Mouse (Mus musculus): Measurements from ENCODE around the gene Gpx3. TPM values are rescaled to one million over a fixed set of nuclear protein-coding genes. Genes with fewer than 3 reads are reported as not detected.
"Not testable (repeated sequence)": the region's sequence is repeated elsewhere in the genome, so short reads cannot be mapped to it uniquely, and the experiment has no call there.

The Gpx3 gene
- polyA plus RNA-seq, 1 experiment from 2014 or later, result 89.6 TPM

DNA sequence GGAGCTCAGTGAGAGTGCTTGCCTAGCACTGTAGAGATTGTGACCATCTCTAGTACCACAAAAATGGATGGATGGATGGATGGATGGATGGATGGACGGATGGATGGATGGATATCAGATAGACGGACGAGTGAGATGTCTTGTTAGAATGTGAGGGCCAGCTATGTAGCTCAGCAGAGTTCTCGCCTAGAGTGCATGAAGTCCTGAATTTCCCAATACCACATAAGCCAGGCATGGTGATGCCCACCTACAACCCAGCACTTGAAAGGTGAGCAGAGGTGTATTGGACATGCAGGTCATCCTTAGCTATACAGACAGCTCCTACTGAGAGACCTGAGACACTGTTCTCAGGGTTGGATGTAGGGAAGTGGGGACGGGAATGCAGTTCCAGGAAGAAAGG is 10.9 kb upstream of the Gpx3 start:
- no peak overlapping the region for H3K4me3 ChIP-seq (ENCODE audit: low read depth, low read length)
- DNase-seq (ENCODE audit: low spot score) (no peak), ATAC-seq (replicated peaks; ENCODE audit: low FRiP score) (no peak)
- H3K4me1 ChIP-seq (replicated peaks; ENCODE audit: control insufficient read depth, insufficient read depth, low read length), result no peaks in the 10 kb centered on the region
- no peaks in the 10 kb centered on the region for H3K27me3 ChIP-seq (replicated peaks; ENCODE audit: control insufficient read depth, insufficient read depth, low read length)
- no peak overlapping the region for H3K4me2 ChIP-seq
- H3K36me3 ChIP-seq (ENCODE audit: control insufficient read depth, insufficient read depth, low read length), result no peaks in the 10 kb centered on the region
- WGBS, result 73% methylated on average over 5 of the region's 5 CpGs
- no peak overlapping the region for H3K27ac ChIP-seq (ENCODE audit: low read depth, low read length)
- H3K9me3 ChIP-seq (ENCODE audit: control insufficient read depth, low read length), result no peaks in the 10 kb centered on the region
- no peak overlapping the region for H3K9ac ChIP-seq (ENCODE audit: low read depth, low read length)

DNA sequence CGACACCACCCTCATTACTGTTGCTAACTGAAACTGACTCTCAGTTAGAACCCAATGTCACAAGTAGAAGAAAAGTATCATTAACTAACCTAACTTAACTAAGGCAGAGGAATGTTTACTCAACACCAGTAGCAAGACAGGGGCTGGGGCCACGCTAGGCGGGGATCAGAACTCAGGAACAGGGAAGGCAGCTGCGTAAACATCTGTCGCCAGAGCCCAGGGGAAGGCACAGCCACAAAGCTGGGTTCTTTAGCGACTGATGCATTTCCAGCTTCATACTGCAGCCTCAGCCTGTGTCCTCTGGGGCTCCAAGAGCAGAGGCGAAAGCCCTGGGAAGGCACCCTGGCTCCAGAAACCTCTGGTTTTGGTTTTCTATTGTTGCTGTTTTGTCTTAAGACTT is 10.2 kb upstream of the Gpx3 start:
- 57% methylated on average over 7 of the region's 7 CpGs for WGBS
- no peak for ATAC-seq (replicated peaks; ENCODE audit: low FRiP score)
- H3K27ac ChIP-seq (ENCODE audit: low read depth, low read length), result no peak overlapping the region

DNA sequence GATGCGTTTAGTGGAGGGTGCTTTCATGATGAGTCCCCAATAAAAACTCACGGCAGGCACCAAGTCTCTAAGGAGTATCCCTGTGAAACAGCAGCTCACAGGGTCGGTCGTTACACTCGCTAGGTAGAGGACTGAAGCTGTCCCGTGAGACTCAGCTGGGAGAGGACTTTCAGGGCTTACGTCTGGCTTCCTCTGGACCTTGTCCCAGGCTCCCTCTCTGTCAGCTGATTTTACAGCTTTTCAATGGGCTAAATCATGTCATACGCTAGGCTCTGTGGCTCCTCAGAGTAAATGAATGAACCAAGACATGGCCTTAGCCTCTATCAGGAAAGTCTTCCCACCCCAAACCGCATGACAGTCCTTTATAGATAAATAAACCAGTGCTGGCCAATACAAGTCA is 7.7 kb upstream of the Gpx3 start:
- Histone ChIP-seq H3K4me3 (ENCODE audit: low read depth, low read length) (no peak overlapping the region), H3K27ac (ENCODE audit: low read depth, low read length) (no peak overlapping the region), H3K9me3 (ENCODE audit: control insufficient read depth, low read length) (no peaks in the 10 kb centered on the region), H3K4me2 (no peak overlapping the region), H3K36me3 (ENCODE audit: control insufficient read depth, insufficient read depth, low read length) (no peaks in the 10 kb centered on the region), H3K4me1 (replicated peaks; ENCODE audit: control insufficient read depth, insufficient read depth, low read length) (no peaks in the 10 kb centered on the region), H3K9ac (ENCODE audit: low read depth, low read length) (no peak overlapping the region), H3K27me3 (replicated peaks; ENCODE audit: control insufficient read depth, insufficient read depth, low read length) (no peaks in the 10 kb centered on the region)
- DNase-seq (ENCODE audit: low spot score) (no peak), ATAC-seq (replicated peaks; ENCODE audit: low FRiP score) (no peak)
- 78% methylated on average over 9 of the region's 9 CpGs for WGBS

More for the DNA sequence above, 10.2 kb upstream of the Gpx3 start:
- no peaks in the 10 kb centered on the region for H3K9me3 ChIP-seq (ENCODE audit: control insufficient read depth, low read length)
- H3K36me3 ChIP-seq (ENCODE audit: control insufficient read depth, insufficient read depth, low read length), result no peaks in the 10 kb centered on the region
- H3K27me3 ChIP-seq (replicated peaks; ENCODE audit: control insufficient read depth, insufficient read depth, low read length), result no peaks in the 10 kb centered on the region
- H3K4me3 ChIP-seq (ENCODE audit: low read depth, low read length), result no peak overlapping the region
- no peak overlapping the region for H3K4me2 ChIP-seq
- H3K9ac ChIP-seq (ENCODE audit: low read depth, low read length), result no peak overlapping the region
- H3K4me1 ChIP-seq (replicated peaks; ENCODE audit: control insufficient read depth, insufficient read depth, low read length), result no peaks in the 10 kb centered on the region
- DNase-seq (ENCODE audit: low spot score), result no peak

DNA sequence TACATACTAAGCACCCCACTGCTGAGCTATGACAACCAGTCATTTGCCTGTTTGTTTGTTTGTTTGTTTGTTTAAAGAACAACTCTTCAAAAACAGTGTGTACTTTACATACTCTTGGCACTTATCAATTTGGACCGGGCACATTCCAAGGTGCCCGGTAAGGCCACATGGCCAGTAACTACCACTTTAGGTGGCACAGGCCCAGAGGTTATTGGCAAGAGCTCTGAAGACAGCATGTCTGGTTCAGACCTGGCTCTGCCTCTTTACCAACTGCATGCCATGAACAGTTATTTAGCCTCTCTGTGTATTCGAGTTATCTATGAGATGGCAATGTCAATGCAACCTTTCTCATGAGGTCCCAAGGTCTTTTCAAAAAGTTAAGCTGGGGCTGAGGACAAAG is 5.6 kb upstream of the Gpx3 start:
- H3K27ac ChIP-seq (ENCODE audit: low read depth, low read length); H3K4me2 ChIP-seq; H3K4me3 ChIP-seq (ENCODE audit: low read depth, low read length); H3K36me3 ChIP-seq (ENCODE audit: control insufficient read depth, insufficient read depth, low read length); H3K9ac ChIP-seq (ENCODE audit: low read depth, low read length); H3K27me3 ChIP-seq (replicated peaks; ENCODE audit: control insufficient read depth, insufficient read depth, low read length); ATAC-seq (replicated peaks; ENCODE audit: low FRiP score); H3K4me1 ChIP-seq (replicated peaks; ENCODE audit: control insufficient read depth, insufficient read depth, low read length); H3K9me3 ChIP-seq (ENCODE audit: control insufficient read depth, low read length); DNase-seq (ENCODE audit: low spot score): not testable (repeated sequence)
- WGBS, result 78% methylated on average over 3 of the region's 3 CpGs

DNA sequence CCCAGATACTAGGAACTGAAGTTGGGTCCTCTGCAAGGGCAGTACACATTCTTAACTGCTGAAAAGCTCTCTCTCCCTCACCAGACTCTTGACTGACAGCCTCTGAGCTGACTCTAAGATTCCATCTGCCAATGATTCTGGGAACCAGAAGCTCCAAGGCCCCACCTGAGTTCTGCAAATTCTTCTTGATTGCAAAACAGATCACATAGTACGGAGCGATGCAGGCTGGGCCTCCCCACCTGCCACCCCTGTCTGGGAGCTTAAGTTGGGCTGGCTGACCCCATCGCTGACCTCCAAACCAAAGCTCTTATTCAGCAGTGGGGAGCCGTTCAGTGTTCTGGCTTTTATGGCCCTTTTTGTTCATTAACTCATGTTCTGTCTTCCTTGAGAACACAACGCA is 4.8 kb upstream of the Gpx3 start:
- Histone ChIP-seq H3K9ac (ENCODE audit: low read depth, low read length) (no peak overlapping the region), H3K36me3 (ENCODE audit: control insufficient read depth, insufficient read depth, low read length) (no peaks in the 10 kb centered on the region), H3K4me1 (replicated peaks; ENCODE audit: control insufficient read depth, insufficient read depth, low read length) (no peaks in the 10 kb centered on the region; the same call in 1 of the 2 replicates), H3K4me3 (ENCODE audit: low read depth, low read length) (no peak overlapping the region), H3K4me2 (no peak overlapping the region), H3K9me3 (ENCODE audit: control insufficient read depth, low read length) (no peaks in the 10 kb centered on the region), H3K27ac (ENCODE audit: low read depth, low read length) (no peak overlapping the region), H3K27me3 (replicated peaks; ENCODE audit: control insufficient read depth, insufficient read depth, low read length) (no peaks in the 10 kb centered on the region)
- ATAC-seq (replicated peaks; ENCODE audit: low FRiP score) (no peak), DNase-seq (ENCODE audit: low spot score) (no peak)
- 69% methylated on average over 5 of the region's 5 CpGs for WGBS

DNA sequence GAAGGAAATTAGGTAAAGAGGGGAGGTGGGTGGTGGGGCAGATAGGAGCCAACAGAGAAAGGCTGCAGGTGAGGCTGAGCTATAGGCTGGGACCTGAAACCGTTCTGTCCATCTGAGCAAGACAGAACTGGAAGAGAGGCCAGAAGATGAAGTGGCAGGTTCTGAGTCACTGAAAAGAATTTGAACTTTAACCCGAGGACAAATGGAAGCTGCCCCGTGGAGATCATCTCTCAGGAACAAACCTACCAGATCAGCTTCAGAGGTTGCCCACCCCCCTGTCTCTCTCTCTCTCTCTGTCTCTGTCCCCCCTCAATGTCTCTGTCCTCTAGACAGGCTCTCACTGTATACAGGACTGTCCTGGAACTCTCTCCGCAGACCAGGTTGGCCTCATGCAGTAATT is 2.6 kb upstream of the Gpx3 start:
- Histone ChIP-seq H3K4me1 (replicated peaks; ENCODE audit: control insufficient read depth, insufficient read depth, low read length) (peaks cover 16% of the 10 kb centered on the region), H3K4me2 (no peak overlapping the region), H3K4me3 (ENCODE audit: low read depth, low read length) (no peak overlapping the region), H3K27ac (ENCODE audit: low read depth, low read length) (no peak overlapping the region), H3K36me3 (ENCODE audit: control insufficient read depth, insufficient read depth, low read length) (no peaks in the 10 kb centered on the region), H3K27me3 (replicated peaks; ENCODE audit: control insufficient read depth, insufficient read depth, low read length) (no peaks in the 10 kb centered on the region), H3K9me3 (ENCODE audit: control insufficient read depth, low read length) (no peaks in the 10 kb centered on the region), H3K9ac (ENCODE audit: low read depth, low read length) (no peak overlapping the region)
- DNase-seq (ENCODE audit: low spot score) (no peak), ATAC-seq (replicated peaks; ENCODE audit: low FRiP score) (no peak)
- 69% methylated on average over 4 of the region's 4 CpGs for WGBS

DNA sequence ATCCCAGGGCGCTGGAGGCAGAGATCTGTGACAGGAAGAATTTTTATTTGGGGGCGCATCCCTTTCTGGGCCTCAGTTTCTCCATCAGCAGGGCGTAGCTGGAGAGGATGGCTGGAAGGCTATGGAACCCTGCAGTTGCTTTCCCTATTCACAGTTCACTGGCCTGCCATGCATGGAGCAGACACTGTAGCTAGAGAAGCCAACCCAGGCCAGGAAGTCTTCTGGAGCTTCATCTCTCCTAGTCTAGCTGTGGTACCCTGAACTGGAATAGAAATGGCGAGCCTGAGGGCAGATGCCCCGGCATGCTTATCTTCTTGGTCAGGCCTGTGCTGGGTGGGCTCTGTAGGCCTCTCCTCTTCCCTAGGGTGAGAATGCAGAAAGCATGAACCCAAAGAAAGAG is 1.1 kb downstream of the Gpx3 start:
- peak overlapping the region; percentile 77 for H3K4me2 ChIP-seq
- H3K27ac ChIP-seq (ENCODE audit: low read depth, low read length), result no peak overlapping the region
- H3K27me3 ChIP-seq (replicated peaks; ENCODE audit: control insufficient read depth, insufficient read depth, low read length), result no peaks in the 10 kb centered on the region
- H3K36me3 ChIP-seq (ENCODE audit: control insufficient read depth, insufficient read depth, low read length), result no peaks in the 10 kb centered on the region; the same call in 1 of the 2 replicates
- 63% methylated on average over 5 of the region's 5 CpGs for WGBS
- DNase-seq (ENCODE audit: low spot score) (no peak), ATAC-seq (replicated peaks; ENCODE audit: low FRiP score) (no peak)
- no peak overlapping the region for H3K9ac ChIP-seq (ENCODE audit: low read depth, low read length)
- H3K9me3 ChIP-seq (ENCODE audit: control insufficient read depth, low read length), result no peaks in the 10 kb centered on the region
- peak overlapping the region; percentile 50 for H3K4me3 ChIP-seq (ENCODE audit: low read depth, low read length)
- H3K4me1 ChIP-seq (replicated peaks; ENCODE audit: control insufficient read depth, insufficient read depth, low read length), result peaks cover 16% of the 10 kb centered on the region

DNA sequence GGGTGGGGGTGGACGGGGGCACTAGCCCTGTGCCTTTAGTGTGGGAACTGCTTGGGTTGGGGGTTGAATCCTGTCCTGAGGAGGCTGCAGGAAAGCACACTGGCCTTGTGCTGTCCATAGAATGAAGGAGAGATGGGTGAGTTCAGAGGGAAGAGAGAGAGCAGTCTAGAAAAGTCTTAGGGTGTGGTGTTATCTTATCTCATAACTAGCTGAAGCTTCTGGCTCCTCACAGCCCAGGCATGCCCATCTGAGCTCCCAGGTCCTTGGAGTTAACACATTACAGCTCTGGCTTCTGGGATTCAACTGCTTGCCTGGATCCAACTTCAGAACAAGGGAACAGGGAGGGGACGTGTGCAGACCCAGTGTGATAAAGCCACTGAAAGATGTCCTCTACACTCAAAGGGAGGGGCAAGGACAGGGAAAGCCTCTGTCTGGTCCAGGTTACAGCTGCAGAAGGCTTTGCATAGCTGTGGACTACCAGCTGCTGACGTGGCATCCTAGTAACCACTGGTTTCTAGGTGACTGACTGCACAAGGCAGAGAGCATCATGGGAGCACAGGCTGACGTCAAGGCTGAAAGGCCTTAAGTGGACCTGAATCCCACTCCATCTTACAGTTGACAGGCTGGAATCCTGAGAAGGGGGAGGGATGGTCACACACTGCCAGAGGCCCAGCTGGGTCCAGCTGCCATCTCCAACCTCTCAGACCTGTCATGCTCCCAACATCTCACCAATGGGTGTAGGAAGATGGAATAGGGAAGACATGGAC is 1.9 kb downstream of the Gpx3 start:
- H3K9ac ChIP-seq (ENCODE audit: low read depth, low read length), result no peak overlapping the region
- no peaks in the 10 kb centered on the region; the same call in 1 of the 2 replicates for H3K36me3 ChIP-seq (ENCODE audit: control insufficient read depth, insufficient read depth, low read length)
- no peaks in the 10 kb centered on the region for H3K9me3 ChIP-seq (ENCODE audit: control insufficient read depth, low read length)
- no peaks in the 10 kb centered on the region for H3K27me3 ChIP-seq (replicated peaks; ENCODE audit: control insufficient read depth, insufficient read depth, low read length)
- ATAC-seq (replicated peaks; ENCODE audit: low FRiP score) (0 out of 2 replicates have a peak, but pooled peaks have one; percentile 35), DNase-seq (ENCODE audit: low spot score) (no peak)
- H3K4me1 ChIP-seq (replicated peaks; ENCODE audit: control insufficient read depth, insufficient read depth, low read length), result peaks cover 16% of the 10 kb centered on the region
- 43% methylated on average over 4 of the region's 4 CpGs for WGBS
- H3K27ac ChIP-seq (ENCODE audit: low read depth, low read length), result no peak overlapping the region
- H3K4me3 ChIP-seq (ENCODE audit: low read depth, low read length), result no peak overlapping the region
- peak overlapping the region; percentile 77; the same call in 1 of the 2 replicates for H3K4me2 ChIP-seq

DNA sequence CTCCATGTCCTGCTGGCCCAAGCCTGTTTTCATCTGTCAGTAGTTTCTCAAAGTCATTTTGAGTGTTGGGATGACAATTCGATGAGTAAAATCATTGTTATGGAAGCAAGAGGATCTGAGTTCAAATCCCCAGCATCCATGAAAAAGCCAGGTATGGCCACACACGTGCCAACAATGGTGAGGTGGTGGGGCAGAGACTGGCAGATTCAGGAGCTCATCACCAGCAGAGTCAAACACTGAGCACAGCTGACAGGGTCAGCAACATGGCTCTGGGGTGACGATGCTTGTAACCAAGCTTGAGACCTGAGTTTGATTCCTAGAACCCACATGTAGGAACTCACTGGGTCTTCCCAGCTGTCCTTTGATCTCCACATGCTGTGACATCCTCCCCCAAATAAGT is 2.8 kb downstream of the Gpx3 start:
- peaks cover under 1% of the 10 kb centered on the region; the same call in 1 of the 2 replicates for H3K36me3 ChIP-seq (ENCODE audit: control insufficient read depth, insufficient read depth, low read length)
- peaks cover 16% of the 10 kb centered on the region for H3K4me1 ChIP-seq (replicated peaks; ENCODE audit: control insufficient read depth, insufficient read depth, low read length)
- H3K4me3 ChIP-seq (ENCODE audit: low read depth, low read length), result no peak overlapping the region
- ATAC-seq (replicated peaks; ENCODE audit: low FRiP score) (no peak), DNase-seq (ENCODE audit: low spot score) (no peak)
- no peak overlapping the region for H3K4me2 ChIP-seq
- no peak overlapping the region for H3K27ac ChIP-seq (ENCODE audit: low read depth, low read length)
- no peak overlapping the region for H3K9ac ChIP-seq (ENCODE audit: low read depth, low read length)
- no peaks in the 10 kb centered on the region for H3K27me3 ChIP-seq (replicated peaks; ENCODE audit: control insufficient read depth, insufficient read depth, low read length)
- 83% methylated on average over 3 of the region's 3 CpGs for WGBS
- H3K9me3 ChIP-seq (ENCODE audit: control insufficient read depth, low read length), result no peaks in the 10 kb centered on the region

Measured in liver, embryonic 11.5 days (tissue).